Mouse (Mus musculus): Measurements from ENCODE around the gene Rnf26.

Rnf26 gene

GRCm38 (mm10) chr9:44088877-44089608, 24.3 kb downstream of the Rnf26 start:
- no peak for DNase-seq (ENCODE audit: low spot score)

- DNase-seq (ENCODE audit: low spot score): peak; percentile 46
Measured at GRCm38 (mm10) chr9:44087761-44088455, 25.4 kb downstream of the Rnf26 start.

- no peak for DNase-seq (ENCODE audit: low spot score)
Measured at GRCm38 (mm10) chr9:44086960-44087359, 26.4 kb downstream of the Rnf26 start.

- DNase-seq (ENCODE audit: low spot score): no peak
Measured at GRCm38 (mm10) chr9:44085741-44086665, 27.3 kb downstream of the Rnf26 start.

- DNase-seq (ENCODE audit: low spot score): no peak
Measured at GRCm38 (mm10) chr9:44085276-44085675, 28.0 kb downstream of the Rnf26 start.

- peak; percentile 80 for DNase-seq (ENCODE audit: low spot score)
Measured at GRCm38 (mm10) chr9:44084659-44085229, 28.6 kb downstream of the Rnf26 start.

- no peak for DNase-seq (ENCODE audit: low spot score)
Measured at GRCm38 (mm10) chr9:44084236-44084635, 29.1 kb downstream of the Rnf26 start.

GRCm38 (mm10) chr9:44083392-44084121, 29.8 kb downstream of the Rnf26 start:
- no peak for DNase-seq (ENCODE audit: low spot score)

- DNase-seq (ENCODE audit: low spot score): no peak
Measured at GRCm38 (mm10) chr9:44082266-44082665, 31.1 kb downstream of the Rnf26 start.

- DNase-seq (ENCODE audit: low spot score): no peak
Measured at GRCm38 (mm10) chr9:44081581-44081980, 31.7 kb downstream of the Rnf26 start.

- peak; percentile 40 for DNase-seq (ENCODE audit: low spot score)
Measured at GRCm38 (mm10) chr9:44080953-44081352, 32.4 kb downstream of the Rnf26 start.

- no peak for DNase-seq (ENCODE audit: low spot score)
Measured at GRCm38 (mm10) chr9:44079997-44080780, 33.1 kb downstream of the Rnf26 start.

- peak; percentile 89 for DNase-seq (ENCODE audit: low spot score)
Measured at GRCm38 (mm10) chr9:44078955-44079756, 34.2 kb downstream of the Rnf26 start.

GRCm38 (mm10) chr9:44078136-44078797, 35.0 kb downstream of the Rnf26 start:
- DNase-seq (ENCODE audit: low spot score): no peak

GRCm38 (mm10) chr9:44077266-44077910, 35.9 kb downstream of the Rnf26 start:
- no peak for DNase-seq (ENCODE audit: low spot score)

GRCm38 (mm10) chr9:44076764-44077120, 36.6 kb downstream of the Rnf26 start:
- peak; percentile 61 for DNase-seq (ENCODE audit: low spot score)

- DNase-seq (ENCODE audit: low spot score): no peak
Measured at GRCm38 (mm10) chr9:44075996-44076763, 37.1 kb downstream of the Rnf26 start.

All from MN1 (cell line).